Mouse (Mus musculus) layer of hippocampus, postnatal 25 days (tissue): ENCODE data around the gene Slc35g2. TPM values are rescaled to one million over a fixed set of nuclear protein-coding genes. Genes with fewer than 3 reads are reported as not detected.
A peak's percentile ranks its signal among the peaks of the same experiment; 100 is the strongest.

ENCODE experiments used
- DNase-seq, 2 experiments: peaks; one replicate each; pipeline ENCODE4 v3.0.0; 2022; ENCODE audit warnings: mixed read lengths in 2 of 2, low spot score in 1 of 2; ENCODE audit errors: extremely low spot score in 1 of 2
- total RNA-seq, 2 experiments: library from RNA; stranded (reverse); gene quantifications; 2 replicates each; pipeline ENCODE4 v1.2.3; 2021

Slc35g2 gene
- total RNA-seq: 10 to 100 TPM; 16.1 to 19.4 TPM

GRCm38 (mm10) chr9:100570626-100571233 is at the start of gene Slc35g2:
TSS of gene Slc35g2 (minus strand) at chr9:100571090.
- DNase-seq: peak; percentile 27 to 41

GRCm38 (mm10) chr9:100616947-100617346 is 46.1 kb upstream of the Slc35g2 start:
- peak in 1 of 2 experiments; percentile 51 for DNase-seq

DNA sequence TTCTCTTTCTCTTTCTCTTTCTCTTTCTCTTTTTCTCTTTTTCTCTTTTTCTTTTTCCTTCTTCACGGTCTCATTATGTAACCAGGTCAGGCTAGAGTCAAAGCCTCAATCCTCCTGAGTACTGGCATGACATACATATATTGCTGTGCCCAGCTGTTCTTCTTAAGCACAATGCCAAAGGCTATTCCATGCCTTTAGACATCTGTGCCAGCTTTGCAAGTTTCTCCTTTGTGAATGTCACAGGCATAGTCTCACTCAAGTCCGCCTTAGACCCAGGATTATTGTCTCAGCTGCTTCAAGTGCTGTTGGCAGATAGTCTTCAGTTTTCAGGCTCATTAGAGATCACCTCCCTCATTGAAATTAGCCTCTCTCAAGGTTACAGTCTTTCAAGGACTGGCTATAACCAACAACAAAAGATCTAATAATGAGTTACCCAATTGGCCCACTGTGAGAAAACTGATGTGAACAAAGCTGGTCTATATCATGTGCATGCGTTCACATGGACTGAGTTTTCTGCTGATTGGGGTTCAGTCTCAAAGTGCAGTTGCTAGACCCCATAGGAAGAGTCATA is 42.7 kb upstream of the Slc35g2 start:
- no peak for DNase-seq

DNA sequence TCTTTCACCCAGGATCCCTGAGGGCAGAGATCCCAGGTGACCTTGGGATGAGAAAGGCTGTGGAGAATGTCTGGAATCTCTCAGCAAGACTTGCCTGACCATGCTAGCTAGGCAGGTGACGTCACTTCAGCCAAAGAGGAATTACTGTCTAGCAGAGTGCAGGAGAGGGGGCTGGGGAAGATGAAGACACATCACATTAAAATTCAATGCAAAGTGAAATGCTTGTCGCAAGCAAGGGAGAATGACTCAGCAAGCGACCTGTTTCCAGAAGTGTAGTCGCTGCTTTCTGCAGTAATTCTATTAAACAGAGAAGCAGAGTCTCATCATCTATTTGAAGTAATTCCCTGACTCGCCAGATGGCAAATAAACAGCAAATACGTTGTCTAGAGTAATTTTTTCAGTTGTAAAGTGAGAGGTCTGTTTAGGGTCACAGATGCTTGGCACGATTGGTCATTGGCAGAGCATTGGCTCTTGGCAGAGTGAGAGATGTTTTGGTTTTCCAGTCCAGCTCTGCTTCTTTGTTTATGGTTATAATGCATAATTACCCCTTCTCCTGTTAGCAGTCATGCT is 35.2 kb upstream of the Slc35g2 start:
- DNase-seq: peak in 1 of 2 experiments; percentile 7

GRCm38 (mm10) chr9:100605522-100605921 is 34.6 kb upstream of the Slc35g2 start:
- DNase-seq: no peak

DNA sequence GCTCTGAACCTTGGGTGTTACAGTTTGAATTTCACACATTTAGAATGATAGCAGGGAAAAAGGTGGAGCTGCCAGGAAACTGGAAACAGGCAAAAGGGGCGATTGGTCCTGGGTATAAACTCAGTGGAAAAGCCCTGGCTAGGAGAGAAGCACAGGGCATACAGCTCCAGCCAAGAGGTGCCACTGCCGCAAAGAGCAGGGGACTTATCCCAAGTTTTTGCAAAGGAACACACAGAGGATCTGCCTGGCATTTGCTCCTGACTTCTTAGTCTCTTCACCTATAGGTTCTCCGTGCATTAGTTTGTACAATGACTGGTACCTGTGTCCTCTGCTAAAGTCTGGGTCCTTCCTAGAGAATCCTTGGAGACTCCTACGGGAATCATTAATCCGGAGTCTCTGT is 32.3 kb upstream of the Slc35g2 start:
- DNase-seq: no peak

DNA sequence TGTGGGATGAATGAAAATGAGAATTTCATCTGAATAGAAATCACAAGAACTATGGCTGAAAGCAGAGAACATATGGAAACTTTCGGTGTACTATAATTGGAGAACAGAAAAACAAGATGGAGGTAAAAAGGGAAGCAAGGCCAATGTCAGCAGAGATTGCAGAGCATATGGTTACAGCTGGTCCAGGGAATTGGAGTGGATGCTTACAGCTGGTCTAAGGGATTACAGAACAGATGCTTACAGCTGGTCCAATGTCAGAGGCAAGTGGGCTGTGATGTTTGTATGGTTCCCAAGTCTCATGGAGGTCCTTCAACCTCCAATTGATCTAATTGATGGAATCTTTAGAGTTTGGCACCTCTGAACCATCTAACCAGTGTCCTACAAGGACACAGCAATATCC is 31.2 kb upstream of the Slc35g2 start:
- DNase-seq: no peak

DNA sequence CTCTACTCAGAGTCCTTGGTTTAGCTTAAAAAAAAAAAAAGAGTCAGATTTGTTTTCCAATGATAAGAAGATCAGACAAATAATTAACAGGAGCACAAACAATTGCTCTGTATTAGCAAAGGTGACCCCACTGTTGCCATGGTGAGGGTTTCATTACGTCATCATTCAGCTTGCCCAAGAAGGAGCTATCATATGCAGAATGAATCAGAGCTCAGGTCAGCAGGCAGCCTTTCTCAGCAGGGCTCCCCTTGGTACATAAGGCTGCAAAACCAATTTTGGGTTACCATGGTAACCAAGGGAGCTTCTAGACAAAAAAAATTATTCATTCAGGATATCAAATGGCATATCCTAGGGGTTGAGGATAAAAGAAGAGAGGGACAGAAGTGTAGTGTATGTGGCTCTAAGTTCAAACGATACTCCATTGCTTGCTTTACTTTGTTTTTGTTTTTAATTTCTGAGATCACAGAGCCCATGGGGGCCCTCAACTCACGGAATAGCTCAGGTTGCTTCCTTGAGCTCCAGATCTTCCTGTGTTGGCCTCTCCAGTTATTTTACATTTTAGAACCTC is 29.0 kb upstream of the Slc35g2 start:
- no peak for DNase-seq

DNA sequence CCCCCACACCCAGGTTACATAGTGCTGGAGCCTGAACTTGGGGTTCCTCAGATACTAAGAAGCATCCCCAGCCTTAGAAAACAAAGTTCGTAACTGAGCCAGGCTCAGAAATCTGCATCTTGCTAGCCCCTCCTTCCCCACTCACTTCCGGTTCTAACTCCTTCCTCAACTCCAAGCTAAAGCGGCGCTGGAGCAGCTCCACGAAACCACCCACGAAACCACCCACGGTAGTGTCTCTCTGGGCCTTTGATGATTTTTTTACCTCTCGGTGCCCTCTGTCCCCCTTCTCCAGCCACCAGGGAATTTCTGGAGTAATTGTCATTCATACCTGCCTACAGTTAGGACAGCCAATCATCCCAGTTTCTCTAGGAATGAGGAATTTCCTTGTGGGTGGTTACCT is 26.7 kb upstream of the Slc35g2 start, which contains the start of gene Stag1:
Gene Stag1 (plus strand): TSS at position 253 of the 400 bp plus-strand sequence.
- no peak for DNase-seq

DNA sequence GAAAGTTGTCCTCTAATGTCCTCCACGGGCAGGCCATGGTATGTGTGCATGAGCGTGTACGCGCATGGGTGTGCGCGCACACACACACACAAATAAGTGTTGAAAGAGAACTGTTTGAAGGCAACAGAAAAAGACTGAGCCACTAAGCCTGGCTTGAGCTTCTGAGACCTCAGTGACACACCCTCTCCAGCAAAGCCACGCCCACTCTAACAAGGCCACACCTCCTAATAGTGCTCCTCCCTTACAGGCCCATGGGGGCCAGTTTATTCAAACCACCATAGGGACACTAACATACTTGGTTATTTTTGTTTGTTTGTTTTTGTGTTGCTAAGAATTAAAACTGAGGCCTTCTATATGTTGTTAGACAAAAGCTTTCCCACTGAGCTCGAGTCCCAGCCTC is 25.4 kb upstream of the Slc35g2 start:
- DNase-seq: no peak

GRCm38 (mm10) chr9:100590462-100590861 is 19.6 kb upstream of the Slc35g2 start:
- no peak for DNase-seq

DNA sequence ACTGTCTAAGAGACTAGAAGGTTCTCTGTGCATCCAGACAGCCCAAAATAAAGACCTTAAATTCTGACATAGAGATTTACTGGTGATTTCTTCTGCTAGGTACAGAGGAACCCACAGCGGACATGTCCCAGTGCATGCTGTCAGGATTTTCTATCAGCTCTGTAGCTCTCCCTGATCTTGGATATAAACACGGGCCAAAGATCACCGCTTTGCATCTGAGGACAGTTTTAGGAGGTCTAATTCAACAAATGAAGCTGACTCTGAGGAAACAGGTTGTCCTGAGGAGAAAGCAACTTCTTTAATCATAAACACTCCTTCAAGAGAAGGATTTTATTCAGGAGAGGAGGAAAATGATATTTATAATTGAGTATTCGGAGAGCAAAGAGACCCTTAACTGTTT is 13.1 kb upstream of the Slc35g2 start:
- DNase-seq: no peak

GRCm38 (mm10) chr9:100582883-100583575 is 12.1 kb upstream of the Slc35g2 start:
- DNase-seq: no peak

GRCm38 (mm10) chr9:100581543-100582492 is 10.9 kb upstream of the Slc35g2 start:
- no peak for DNase-seq

DNA sequence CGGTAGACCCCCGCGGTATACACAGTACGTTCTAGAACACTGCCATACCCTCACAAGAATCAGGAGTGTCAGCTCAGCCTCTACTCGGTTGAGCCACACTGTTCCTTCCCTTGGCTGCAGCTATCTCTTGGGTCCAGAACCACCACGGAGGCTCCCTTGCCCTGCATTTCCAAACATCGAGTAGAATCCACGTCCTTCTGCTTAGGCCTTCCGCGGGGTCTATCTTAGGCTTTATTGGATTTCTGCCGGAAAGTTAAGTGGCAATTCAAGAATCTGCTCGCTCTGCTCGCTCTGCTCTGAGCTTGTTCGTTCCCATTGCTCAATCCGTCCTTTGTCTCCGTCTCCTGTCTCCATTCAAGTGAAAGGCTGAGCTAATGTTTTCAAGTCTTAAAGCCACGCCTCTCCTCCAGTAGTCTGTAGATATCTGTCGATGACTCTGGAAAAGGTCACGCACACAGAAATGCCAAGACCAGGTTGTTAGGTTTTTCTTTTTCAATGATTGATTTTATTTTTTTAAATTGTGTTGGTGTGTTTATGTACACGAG is 9.4 kb upstream of the Slc35g2 start:
- no peak for DNase-seq

DNA sequence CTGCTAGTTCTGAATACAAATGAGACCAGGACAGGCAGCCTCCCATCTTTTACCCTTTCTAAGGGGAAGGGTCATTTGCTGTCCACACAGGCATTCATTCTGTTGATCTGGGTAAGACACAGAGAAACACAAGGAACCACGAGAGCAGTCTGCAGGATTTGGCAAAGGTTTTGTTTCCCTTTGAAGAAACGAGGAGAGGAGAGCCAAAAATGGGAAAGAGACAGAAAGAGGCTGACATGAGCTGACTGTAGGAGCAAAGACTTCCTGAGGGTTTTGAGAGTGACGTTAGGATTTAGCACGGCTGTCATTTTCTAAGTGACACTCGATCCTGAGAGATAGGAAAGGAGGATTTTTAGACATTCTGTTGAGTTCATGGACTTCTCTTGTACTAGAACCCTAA is 3.1 kb upstream of the Slc35g2 start:
- DNase-seq: no peak

- no peak for DNase-seq
Measured at GRCm38 (mm10) chr9:100573300-100573699, 2.4 kb upstream of the Slc35g2 start.

DNA sequence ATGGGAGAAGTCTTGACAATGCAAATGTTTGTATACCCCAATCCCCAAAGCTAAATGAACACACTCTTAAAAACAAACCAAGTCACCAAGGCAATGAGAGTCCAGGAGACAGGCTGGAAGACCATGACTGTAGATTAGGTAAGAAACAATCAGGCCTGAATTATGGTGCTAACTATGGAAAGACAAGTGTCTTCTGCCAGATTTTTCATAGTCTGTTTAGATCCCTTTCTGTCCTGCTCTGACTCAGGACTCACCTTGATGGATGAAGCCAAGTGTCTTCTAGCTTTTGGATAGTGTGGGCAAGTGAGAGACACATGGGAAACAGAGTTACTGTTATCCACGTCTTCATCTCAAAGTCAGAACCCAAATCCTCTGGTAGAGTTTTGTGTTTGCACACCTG is 621 bp upstream of the Slc35g2 start:
- no peak for DNase-seq

DNA sequence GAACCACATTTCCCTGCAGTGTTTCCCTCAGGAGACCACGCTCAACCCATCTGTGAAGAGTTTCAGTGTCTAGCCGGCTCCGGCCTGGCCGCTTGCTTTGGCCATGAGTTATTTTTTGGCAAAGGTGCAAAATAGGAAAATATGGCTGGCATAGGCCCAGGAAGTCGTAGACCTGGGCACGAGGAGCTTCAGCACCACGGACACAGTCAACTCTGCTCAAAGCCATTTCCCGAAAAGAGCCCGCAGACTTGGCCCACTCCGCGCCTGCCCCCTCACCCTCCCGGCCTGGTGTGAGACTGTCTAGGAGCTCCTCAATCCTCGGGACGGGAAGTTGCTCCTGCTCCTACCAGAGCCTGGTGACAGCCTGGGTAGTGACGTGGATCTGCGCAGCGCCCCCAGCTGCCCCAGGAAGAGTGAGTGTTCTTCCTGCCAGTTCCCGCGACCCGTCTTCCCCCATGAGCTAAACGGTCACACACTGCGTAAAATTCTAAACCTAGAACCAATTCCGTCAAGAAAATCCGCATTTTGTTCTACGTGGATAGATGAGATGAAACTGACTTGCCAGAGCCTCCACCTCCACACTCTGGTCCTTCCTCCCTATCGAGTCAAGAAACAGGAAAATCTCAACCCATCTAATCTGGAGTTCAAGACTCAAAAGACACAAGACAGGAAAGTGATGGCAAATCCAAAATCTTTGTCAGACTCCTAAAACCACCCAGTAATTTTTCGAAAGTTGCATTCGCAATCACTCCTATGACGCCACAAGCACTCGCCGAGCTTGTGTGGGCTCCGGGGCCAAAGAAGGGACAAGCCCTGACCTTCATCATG is 878 bp downstream of the Slc35g2 start:
- DNase-seq: peak; percentile 20
